Mouse (Mus musculus) heart, embryonic 15.5 days (tissue): ENCODE measurements around the gene Dlg2. TPM values are rescaled to one million over a fixed set of nuclear protein-coding genes. Genes with fewer than 3 reads are reported as not detected.

Experiments used
- ATAC-seq: fragments of 200-750 bp; cut with Nextera tagmentation; replicated peaks from 2 replicates; pipeline ENCODE4 v1.8.0; 2017; ENCODE audit warnings: low read depth, moderate TSS enrichment; ENCODE audit not compliant: insufficient number of reproducible peaks, insufficient read depth, low FRiP score
- H3K27ac ChIP-seq: fragments of 300-500 bp; sonication (generic); 2 replicates; pipeline ENCODE4 v1.5.1; 2015; ENCODE audit warnings: mild to moderate bottlenecking, inconsistent platforms
- H3K27me3 ChIP-seq: fragments of 300-500 bp; sonication (generic); 2 replicates; pipeline ENCODE4 v1.6.1; 2015; ENCODE audit warnings: inconsistent platforms
- H3K36me3 ChIP-seq: fragments of 300-500 bp; sonication (generic); 2 replicates; pipeline ENCODE4 v1.6.1; 2015; ENCODE audit warnings: mild to moderate bottlenecking, inconsistent platforms
- H3K4me1 ChIP-seq: fragments of 300-500 bp; sonication (generic); replicated peaks from 2 replicates; pipeline ENCODE4 v1.6.1; 2015; ENCODE audit warnings: inconsistent platforms
- H3K4me2 ChIP-seq: fragments of 300-500 bp; sonication (generic); 2 replicates; pipeline ENCODE4 v1.6.1; 2015; ENCODE audit warnings: inconsistent platforms, mild to moderate bottlenecking, moderate library complexity
- H3K4me3 ChIP-seq: fragments of 300-500 bp; sonication (generic); 2 replicates; pipeline ENCODE4 v1.5.1; 2015; ENCODE audit warnings: mild to moderate bottlenecking, inconsistent platforms
- H3K9ac ChIP-seq: fragments of 300-500 bp; sonication (generic); 2 replicates; pipeline ENCODE4 v1.6.1; 2015; ENCODE audit warnings: mild to moderate bottlenecking, inconsistent platforms
- H3K9me3 ChIP-seq: fragments of 300-500 bp; sonication (generic); replicated peaks from 2 replicates; pipeline ENCODE4 v1.6.1; 2016; ENCODE audit warnings: inconsistent platforms
- WGBS: fragments of 180-500 bp; shearing (Covaris S2); methylation state at CpG from one replicate; pipeline ENCODE4 v1.1.7; 2015; ENCODE audit warnings: mixed read lengths; 5-methylcytosine and 5-hydroxymethylcytosine counted together
- polyA plus RNA-seq: library from polyadenylated mRNA; unstranded; fragments of >200 nt; fragmentation: Nextera tagmentation; extraction: Ambion mirVana; gene quantifications from 2 replicates; pipeline ENCODE4 v1.2.1, GENCODE M21; 2015

The Dlg2 gene
- polyA plus RNA-seq, 1 experiment from 2014 or later: 6.3 TPM

DNA sequence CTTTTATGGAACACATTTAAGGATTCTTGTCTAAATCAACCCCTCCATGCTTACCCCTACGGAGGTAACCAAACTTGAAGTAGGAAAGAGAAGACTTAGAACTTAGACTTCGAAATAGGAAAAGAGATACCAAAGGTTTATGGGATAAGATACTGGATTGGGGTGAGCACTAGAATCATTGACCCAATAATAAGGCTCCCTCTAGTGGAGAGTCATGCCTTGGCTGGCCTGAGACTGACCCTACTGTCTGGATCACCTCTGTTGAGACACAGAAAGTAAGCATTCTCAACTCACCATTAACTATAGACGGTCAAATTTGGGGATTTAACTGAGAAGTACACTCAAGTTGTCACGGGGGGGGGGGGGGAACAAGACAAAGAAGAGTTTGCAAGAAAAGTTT, 1847.2 kb downstream of the Dlg2 start:
- WGBS: 37% methylated on average over 4 of the region's 4 CpGs
- Histone ChIP-seq H3K4me1 (no peaks in the 10 kb centered on the region), H3K9ac (no peak overlapping the region), H3K4me2 (no peak overlapping the region), H3K4me3 (no peak overlapping the region), H3K27me3 (no peaks in the 10 kb centered on the region), H3K36me3 (no peaks in the 10 kb centered on the region), H3K27ac (no peak overlapping the region), H3K9me3 (no peaks in the 10 kb centered on the region)
- no peak for ATAC-seq

DNA sequence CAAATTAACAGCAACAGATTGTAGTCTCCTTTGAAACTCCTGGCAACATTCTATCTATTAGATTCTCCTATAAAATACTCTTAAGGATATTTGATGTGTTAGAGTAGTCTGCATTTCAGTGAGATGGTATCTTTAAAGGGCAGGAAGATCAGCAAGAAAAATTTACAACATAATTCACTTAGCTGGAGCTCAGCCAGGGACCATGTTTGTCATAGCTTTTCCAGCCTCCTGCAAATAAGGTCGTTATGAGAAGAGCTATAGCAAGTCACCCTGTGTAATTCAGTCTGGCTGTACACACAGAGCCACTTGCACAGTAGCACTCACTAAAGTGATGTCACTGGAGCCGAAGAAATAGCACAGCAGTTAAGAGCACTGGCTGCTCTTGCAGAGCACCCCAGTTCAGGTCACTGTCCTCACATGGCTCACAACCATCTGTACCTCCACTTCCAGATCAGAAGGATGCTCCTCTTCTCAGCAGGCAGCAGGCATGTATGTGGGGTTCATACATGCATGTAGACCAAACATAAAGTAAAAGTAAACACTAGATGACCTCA, 1850.9 kb downstream of the Dlg2 start:
- H3K4me2 ChIP-seq: no peak overlapping the region
- WGBS: 45% methylated on average over 2 of the region's 2 CpGs
- no peak overlapping the region for H3K4me3 ChIP-seq
- H3K27me3 ChIP-seq: no peaks in the 10 kb centered on the region
- no peak overlapping the region for H3K27ac ChIP-seq
- no peaks in the 10 kb centered on the region for H3K9me3 ChIP-seq
- no peak overlapping the region for H3K9ac ChIP-seq
- ATAC-seq: no peak
- H3K36me3 ChIP-seq: no peaks in the 10 kb centered on the region
- no peaks in the 10 kb centered on the region for H3K4me1 ChIP-seq

- Histone ChIP-seq H3K9ac (no peak overlapping the region), H3K36me3 (no peaks in the 10 kb centered on the region), H3K9me3 (no peaks in the 10 kb centered on the region), H3K27ac (no peak overlapping the region), H3K4me2 (no peak overlapping the region), H3K27me3 (no peaks in the 10 kb centered on the region), H3K4me3 (no peak overlapping the region), H3K4me1 (no peaks in the 10 kb centered on the region)
- 80% methylated on average over 5 of the region's 5 CpGs for WGBS
- ATAC-seq: no peak
Observed at GRCm38 (mm10) chr7:92333220-92333898, 1856.9 kb downstream of the Dlg2 start.

- Histone ChIP-seq H3K9ac (no peak overlapping the region), H3K4me3 (no peak overlapping the region), H3K4me2 (no peak overlapping the region), H3K9me3 (no peaks in the 10 kb centered on the region), H3K4me1 (no peaks in the 10 kb centered on the region), H3K27ac (no peak overlapping the region), H3K27me3 (no peaks in the 10 kb centered on the region), H3K36me3 (no peaks in the 10 kb centered on the region)
- ATAC-seq: no peak
- 74% methylated on average over 3 of the region's 3 CpGs for WGBS
Observed at GRCm38 (mm10) chr7:92356542-92356941, 1880.1 kb downstream of the Dlg2 start.

DNA sequence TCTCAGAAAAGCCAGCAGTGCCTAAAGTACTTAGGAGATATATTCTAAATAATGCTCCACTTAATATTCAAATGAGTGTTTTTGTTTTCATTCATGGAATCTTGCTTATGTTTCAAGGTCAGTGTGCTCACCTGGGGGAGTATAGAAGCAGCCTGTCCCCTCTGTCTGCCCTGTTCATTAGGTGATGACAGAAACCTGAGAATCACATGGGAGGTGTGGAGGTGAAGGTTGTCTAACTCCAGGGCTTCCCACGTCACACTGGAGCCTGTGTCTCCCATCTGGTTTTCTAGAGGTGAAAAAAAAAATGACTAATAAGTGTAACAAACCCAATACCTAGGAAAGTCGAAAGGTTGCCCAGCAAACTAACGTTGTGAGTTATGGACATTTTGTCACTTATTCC, 1886.9 kb downstream of the Dlg2 start:
- H3K27ac ChIP-seq: no peak overlapping the region

DNA sequence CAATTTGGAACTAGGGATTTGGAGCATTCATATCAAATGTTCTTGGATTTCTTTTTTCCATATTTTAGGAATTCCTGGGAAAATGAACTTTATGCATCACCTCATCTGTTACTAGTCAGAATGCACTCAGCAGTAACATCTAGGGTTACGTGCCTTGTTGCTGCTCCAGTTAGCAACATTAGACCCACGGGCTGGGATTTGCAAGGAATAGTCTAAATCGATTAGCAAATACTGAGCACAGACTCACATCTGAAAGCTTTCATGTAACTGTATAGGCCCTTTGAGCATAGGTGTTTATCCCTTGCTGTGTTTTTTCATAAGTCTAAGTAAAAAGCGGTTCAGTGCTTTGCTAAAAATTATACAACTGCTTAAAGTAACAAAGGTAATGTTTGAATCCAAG, 1887.3 kb downstream of the Dlg2 start:
- no peak overlapping the region for H3K9ac ChIP-seq
- ATAC-seq: no peak
- no peaks in the 10 kb centered on the region for H3K9me3 ChIP-seq
- H3K4me2 ChIP-seq: no peak overlapping the region
- H3K4me3 ChIP-seq: no peak overlapping the region
- no peak overlapping the region for H3K27ac ChIP-seq
- H3K4me1 ChIP-seq: no peaks in the 10 kb centered on the region
- no peaks in the 10 kb centered on the region for H3K27me3 ChIP-seq
- WGBS: 82% methylated on average over 4 of the region's 4 CpGs
- H3K36me3 ChIP-seq: no peaks in the 10 kb centered on the region

More for the DNA sequence above, 1886.9 kb downstream of the Dlg2 start:
- no peak for ATAC-seq
- H3K4me1 ChIP-seq: no peaks in the 10 kb centered on the region
- H3K27me3 ChIP-seq: no peaks in the 10 kb centered on the region
- no peak overlapping the region for H3K4me2 ChIP-seq
- 59% methylated on average over 3 of the region's 3 CpGs for WGBS
- H3K9me3 ChIP-seq: no peaks in the 10 kb centered on the region
- no peak overlapping the region for H3K4me3 ChIP-seq
- H3K36me3 ChIP-seq: no peaks in the 10 kb centered on the region
- no peak overlapping the region for H3K9ac ChIP-seq

GRCm38 (mm10) chr7:92367111-92367510, 1890.6 kb downstream of the Dlg2 start:
- Histone ChIP-seq H3K36me3 (no peaks in the 10 kb centered on the region), H3K4me2 (no peak overlapping the region), H3K9me3 (no peaks in the 10 kb centered on the region), H3K4me1 (no peaks in the 10 kb centered on the region), H3K4me3 (no peak overlapping the region), H3K27ac (no peak overlapping the region), H3K9ac (no peak overlapping the region), H3K27me3 (no peaks in the 10 kb centered on the region)
- WGBS: 90% methylated on average over 1 of the region's 1 CpGs
- ATAC-seq: no peak

DNA sequence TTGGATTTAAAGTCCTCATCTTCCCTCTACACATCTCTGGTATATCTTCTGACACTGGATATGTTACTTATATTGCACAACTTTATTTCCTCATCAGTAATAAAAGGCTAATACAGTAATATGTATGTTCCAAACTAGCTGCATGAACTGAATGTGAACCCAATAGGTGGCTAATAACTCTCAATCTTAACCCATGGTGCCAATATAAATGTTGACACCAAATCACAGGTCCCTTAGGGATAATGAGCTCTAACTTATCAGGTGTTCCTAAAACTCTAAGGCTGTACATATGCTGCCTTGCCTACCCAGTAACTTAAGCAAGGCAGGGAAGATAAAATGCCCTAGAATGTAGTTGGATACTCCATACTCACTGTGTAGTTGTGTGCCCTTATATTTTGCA, 1894.0 kb downstream of the Dlg2 start:
- H3K27ac ChIP-seq: no peak overlapping the region
- no peak for ATAC-seq

GRCm38 (mm10) chr7:92371638-92372037, 1895.2 kb downstream of the Dlg2 start:
- Histone ChIP-seq H3K4me1 (0 out of 2 replicates have a peak, but pooled peaks cover 2% of the 10 kb centered on the region), H3K27me3 (no peaks in the 10 kb centered on the region), H3K4me2 (no peak overlapping the region), H3K4me3 (no peak overlapping the region), H3K36me3 (no peaks in the 10 kb centered on the region), H3K9ac (no peak overlapping the region), H3K27ac (no peak overlapping the region), H3K9me3 (no peaks in the 10 kb centered on the region)
- WGBS: 51% methylated on average over 4 of the region's 4 CpGs
- ATAC-seq: no peak

More for the DNA sequence above, 1894.0 kb downstream of the Dlg2 start:
- no peak overlapping the region for H3K4me2 ChIP-seq
- no peaks in the 10 kb centered on the region for H3K36me3 ChIP-seq
- no peak overlapping the region for H3K9ac ChIP-seq
- H3K4me1 ChIP-seq: 0 out of 2 replicates have a peak, but pooled peaks cover 2% of the 10 kb centered on the region
- no peaks in the 10 kb centered on the region for H3K27me3 ChIP-seq
- no peaks in the 10 kb centered on the region for H3K9me3 ChIP-seq
- no peak overlapping the region for H3K4me3 ChIP-seq

GRCm38 (mm10) chr7:92373863-92374357, 1897.4 kb downstream of the Dlg2 start:
- no peak overlapping the region for H3K4me2 ChIP-seq
- WGBS: 84% methylated on average over 5 of the region's 5 CpGs

GRCm38 (mm10) chr7:92383913-92384484, 1907.5 kb downstream of the Dlg2 start:
- ATAC-seq: no peak
- 70% methylated on average over 5 of the region's 5 CpGs for WGBS
- Histone ChIP-seq H3K27me3 (no peaks in the 10 kb centered on the region), H3K4me1 (no peaks in the 10 kb centered on the region), H3K9ac (no peak overlapping the region), H3K27ac (no peak overlapping the region), H3K4me3 (no peak overlapping the region), H3K9me3 (no peaks in the 10 kb centered on the region), H3K36me3 (no peaks in the 10 kb centered on the region), H3K4me2 (no peak overlapping the region)

More at GRCm38 (mm10) chr7:92373863-92374357, 1897.4 kb downstream of the Dlg2 start:
- no peaks in the 10 kb centered on the region for H3K27me3 ChIP-seq
- no peak overlapping the region for H3K27ac ChIP-seq
- H3K36me3 ChIP-seq: no peaks in the 10 kb centered on the region
- no peak overlapping the region for H3K4me3 ChIP-seq
- no peaks in the 10 kb centered on the region for H3K9me3 ChIP-seq
- 0 out of 2 replicates have a peak, but pooled peaks cover 2% of the 10 kb centered on the region for H3K4me1 ChIP-seq
- ATAC-seq: no peak
- H3K9ac ChIP-seq: no peak overlapping the region
